Mouse (Mus musculus) layer of hippocampus, adult 9-11 months (tissue): ENCODE data around the gene Ran.

ENCODE experiments used
- DNase-seq: peaks from one replicate; pipeline ENCODE4 v3.0.0; 2022

Ran gene

DNA sequence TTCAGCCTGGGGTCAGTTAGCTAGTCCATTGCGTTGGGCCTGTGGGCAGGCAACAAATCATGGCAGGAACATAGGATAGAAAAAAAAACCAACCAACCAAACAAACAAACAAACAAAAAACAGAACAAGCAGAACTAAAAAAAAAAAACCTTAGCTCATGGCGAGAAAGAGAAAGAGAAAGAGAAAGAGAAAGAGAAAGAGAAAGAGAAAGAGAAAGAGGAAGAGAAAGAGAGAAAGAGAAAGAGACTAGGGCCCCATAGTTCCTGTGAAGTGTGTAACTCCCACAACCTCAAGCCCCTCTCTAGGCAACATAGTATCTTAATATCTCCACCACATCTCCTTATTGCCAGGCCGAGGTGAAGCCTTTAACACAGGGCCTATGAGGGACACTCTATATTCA is 3.5 kb upstream of the Ran start:
- DNase-seq: no peak

DNA sequence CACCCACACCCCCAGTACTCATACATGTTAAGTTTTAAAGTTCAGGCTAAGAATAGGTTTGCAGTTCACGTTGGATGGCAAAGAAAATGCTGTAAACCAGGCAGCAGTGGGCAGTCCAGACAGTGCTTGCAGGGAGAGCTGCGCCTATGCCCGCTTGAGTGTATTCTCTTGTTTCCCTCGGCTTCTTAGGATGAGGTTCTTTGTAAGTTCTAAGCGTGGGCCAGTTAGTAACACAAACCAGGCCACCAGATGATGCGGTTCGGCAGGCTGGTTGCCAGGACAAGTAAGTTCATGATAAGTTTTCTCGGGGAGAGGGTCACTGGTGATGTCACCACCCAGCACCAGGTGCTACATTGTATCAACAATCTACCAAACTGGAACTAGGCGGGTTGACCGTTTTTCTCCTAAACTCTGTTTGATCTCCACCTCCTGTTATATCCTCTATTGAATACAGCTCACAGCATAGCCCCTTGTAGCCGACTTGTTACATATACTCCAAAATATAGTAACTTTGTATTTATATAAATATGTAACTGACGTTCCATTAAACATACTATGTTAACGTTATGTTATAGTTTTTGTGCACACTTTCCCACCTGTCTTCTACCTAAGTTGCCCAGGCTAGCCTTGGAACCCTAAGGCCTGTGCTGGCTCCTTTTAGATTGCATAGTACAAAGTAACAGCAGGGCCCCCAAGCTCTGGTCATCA is 933 bp upstream of the Ran start:
- no peak for DNase-seq

DNA sequence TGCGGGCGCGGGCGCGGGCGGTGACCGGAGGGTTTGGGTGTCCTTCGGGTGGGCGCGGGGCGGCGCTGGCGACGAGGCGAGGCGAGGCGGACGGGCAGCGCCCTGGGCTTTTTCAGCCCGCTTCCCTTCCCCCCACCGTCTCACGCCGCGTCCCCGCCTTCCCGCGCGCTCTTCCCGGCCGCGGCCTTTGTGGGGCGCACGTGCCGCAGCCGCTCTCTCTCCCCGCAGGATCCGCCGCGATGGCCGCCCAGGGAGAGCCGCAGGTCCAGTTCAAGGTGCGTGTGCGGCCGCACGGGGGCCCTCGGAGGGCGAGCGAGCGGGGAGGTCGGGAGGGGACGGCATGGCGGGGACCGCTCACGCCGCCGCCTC is 415 bp downstream of the Ran start:
- DNase-seq: no peak

DNA sequence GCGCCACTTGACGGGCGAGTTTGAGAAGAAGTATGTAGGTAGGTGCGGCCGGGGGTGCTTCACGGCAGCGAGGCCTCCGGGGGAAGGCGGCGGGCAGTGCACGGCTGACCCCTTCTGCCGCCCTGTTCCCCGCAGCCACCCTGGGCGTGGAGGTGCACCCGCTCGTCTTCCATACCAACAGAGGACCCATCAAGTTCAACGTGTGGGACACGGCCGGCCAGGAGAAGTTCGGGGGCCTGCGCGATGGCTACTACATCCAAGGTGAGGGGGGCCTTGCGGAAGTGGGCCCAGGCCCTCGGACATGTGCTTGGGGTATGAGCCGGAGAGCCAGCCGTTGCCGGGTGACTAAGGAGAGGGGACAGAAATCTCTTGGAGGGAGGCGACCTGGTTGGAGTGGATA is 862 bp downstream of the Ran start:
- no peak for DNase-seq

DNA sequence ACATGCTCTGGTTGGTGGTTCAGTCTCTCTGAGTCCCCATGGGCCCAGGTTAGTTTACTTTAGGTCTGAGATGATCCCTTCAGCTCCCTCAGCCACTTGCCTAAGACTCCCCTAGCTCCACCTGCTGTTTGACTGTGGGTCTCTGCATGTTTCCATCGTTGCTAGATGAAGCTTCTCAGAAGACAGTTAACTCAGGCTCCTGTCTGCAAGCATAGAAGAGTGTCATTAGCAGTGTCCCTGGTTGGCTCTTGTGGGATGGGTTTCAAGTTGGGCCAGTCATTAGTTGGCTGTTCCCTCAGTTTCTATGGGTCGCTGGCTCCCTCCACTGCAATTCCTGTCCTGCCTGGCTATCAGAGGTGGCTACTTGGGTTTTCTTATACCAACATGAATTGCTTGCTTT is 5.2 kb downstream of the Ran start:
- DNase-seq: no peak

DNA sequence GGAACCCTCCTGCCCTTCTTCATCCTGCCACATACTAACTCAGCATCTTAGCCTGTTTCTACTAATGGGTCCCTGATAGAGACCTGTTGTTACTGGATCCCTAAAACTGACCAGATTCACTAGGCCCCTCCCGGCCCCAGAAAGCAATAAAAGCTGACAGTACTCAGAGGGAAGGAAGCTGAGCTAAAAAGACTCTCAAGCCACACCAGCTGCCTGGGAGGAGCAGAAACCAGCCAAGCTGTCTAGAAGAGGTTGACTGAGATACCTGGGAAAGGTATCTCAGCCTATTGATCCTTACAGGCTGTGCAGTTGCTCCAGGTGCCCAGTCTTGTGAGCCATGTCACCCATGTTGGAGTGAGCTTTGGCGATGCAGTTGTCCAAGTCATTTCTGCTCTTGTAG is 5.9 kb downstream of the Ran start:
- DNase-seq: no peak

DNA sequence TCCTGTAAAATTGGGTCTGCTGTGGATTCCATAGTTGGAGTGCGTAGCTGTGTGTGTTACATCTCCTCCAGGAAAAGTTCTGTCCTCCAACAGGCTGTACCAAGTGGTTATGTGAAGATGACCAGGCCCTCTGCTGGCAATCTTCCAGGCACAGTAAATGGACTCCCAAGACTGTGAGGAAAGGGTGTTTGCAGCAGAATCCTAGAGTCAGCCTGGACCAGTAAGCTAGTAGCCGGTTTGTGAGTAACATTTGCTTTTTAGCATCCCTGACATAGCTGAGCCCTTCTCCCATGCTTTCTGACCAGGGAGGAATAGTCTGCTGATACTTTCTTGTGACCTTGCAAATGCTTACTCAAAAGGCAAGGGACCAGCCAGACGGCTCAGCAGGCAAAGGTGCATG is 6.3 kb downstream of the Ran start:
- no peak for DNase-seq

DNA sequence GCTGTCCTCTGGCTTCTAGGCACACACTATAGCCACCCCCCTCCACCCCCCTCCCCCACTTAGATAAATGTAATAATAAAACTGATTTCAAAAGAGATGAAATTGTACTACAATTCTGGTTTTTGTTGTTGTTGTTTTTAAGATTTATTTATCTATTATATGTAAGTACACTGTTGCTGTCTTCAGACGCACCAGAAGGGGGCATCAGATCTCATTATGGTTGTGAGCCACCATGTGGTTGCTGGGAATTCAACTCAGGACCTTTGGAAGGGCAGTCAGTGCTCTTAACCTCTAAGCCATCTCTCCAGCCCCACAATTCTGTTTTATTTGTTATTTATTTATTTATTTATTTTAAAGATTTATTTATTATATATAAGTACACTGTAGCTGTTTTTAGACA is 6.8 kb downstream of the Ran start:
- no peak for DNase-seq

DNA sequence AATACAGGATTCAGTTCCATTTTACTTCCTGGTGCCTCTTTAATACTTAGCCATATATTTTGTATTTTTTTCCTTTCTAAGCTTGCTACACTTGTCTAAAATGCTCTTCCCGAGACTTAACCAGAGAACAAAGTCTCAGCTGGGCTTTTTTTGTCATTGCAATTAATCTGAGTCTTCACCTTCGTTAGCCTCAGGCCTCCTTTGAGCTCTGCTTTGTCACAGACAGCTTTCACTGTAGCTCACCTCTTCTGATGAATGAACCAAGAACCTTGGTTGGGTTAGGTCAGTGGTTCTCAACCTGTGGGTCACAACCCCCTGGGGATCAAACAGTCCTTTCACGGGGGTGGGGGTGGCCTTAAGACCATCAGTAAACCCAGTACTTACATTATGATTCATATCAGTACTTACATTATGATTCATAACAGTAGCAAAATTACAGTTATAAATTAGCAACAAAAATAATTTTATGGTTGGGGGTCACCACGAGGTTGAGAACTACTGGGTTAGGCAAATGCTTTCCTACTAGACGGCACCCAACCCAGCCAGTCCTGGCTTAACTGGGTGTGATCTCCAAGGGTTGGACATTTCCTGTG is 9.4 kb downstream of the Ran start:
- DNase-seq: no peak

DNA sequence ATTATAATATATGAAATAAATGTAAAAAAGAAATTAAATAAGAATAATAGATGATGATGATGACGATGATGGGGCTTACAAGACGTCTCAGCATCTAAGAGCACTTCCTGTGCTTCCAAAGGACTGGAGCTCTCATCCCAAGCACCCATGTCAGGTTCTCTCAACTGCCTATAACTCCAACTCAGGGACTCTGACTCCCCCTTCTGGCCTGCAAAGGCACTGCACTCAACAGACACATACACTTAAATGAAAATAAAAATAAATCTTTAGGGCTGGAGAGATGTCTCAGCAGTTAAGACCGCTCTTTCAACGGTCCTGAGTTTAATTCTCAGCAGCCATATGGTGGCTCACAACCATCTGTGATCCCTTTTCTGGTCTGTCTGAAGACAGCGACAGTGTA is 16.8 kb downstream of the Ran start:
- DNase-seq: no peak

DNA sequence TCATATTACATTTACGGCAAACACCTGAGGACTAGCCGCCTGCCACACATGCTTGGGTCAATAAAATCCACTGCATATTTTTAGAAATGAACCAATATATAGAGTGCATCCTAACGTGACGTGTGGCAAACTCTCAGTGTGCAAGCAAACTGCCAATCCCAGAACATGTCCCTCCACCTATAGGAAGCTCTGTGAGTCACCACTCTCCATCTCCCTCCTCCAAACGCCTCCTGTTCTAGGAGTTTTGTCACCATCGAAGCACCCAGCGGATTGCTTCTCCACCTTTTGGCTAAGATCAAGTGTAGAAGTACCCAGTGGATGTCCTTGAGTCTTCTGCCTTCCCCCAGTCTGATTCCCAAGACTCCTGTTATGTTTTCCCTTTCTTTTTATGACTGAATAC is 17.9 kb downstream of the Ran start:
- no peak for DNase-seq

DNA sequence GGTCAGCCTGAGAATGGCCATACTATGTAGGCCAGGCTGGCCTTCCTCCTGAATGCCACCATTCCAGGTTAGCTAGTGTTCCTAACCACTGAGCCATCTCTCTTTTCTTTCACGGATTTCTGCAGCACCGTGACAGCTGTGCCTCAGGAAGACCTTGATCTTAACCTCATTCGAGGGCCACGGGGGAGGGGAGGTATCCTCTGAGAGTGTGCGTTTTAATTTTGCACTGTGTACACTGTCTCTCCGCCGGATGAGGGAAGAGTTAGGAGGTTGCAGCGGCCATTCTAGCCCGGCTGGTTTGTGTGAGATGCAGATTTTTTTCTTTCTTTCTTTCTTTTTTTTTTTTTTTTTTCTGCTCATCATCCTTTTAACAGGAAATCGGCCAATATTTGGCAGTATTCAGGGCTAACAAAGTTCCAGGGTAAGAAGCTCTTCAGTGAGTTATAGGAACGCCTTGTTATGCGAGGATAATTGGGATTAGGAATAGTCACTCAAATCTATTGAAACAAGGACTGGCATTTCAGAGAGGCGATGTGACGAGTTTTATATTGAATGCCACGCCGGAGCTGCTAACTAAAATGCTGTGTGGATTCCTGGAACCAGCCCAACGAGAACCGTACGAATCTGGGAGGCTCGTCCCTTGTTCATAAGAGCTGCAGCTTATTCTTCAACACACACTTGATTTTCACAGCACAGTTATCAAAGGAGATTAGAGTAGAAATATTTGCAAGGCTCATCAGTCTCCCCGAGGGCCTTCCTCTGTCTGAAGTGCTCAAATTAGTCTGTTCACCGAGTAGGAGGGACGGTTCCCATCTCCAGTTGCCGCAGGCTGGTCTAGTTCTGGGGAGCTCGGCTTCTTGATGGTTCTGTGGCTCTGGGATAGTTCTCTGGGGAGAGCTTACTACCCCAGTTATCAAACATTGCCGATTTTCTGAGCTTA is 26.0 kb downstream of the Ran start:
- no peak for DNase-seq

DNA sequence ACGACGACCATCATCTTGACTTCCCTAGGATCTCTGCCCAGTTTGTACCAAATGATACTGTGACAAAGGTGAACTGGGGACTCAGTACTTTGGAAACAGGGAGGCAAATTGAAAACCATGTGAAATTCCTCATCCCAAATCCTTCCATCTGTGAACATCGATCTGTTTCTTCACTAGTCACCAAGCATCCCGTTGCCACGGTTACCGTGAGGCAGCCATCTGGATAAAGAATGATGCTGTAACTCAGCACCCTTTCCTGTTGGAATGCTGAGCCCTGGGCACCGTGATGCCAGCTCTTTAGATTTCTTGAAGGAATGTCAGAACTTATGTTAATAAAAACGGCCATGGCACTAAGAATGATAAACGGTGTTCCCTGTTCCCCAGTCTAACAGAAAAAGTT is 29.5 kb downstream of the Ran start:
- DNase-seq: peak; percentile 92

DNA sequence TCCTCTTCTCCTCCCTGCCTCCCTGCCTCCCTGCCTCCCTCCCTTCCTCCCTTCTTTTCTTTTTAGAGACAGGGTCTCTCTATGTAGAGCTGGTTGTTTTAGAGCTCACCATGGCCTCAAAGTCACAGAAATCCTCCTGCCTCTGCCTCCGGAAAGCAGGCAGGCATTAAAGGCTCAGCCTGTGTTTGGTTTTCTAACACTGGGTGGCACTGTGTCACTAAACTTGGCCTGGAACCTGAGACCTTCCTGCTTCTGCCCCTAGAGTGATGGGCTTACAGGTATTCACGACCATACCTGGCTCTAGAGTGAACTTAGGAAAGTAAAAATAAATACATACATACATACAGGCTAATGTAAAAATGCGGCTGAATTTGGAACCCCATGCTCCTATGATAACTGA is 32.0 kb downstream of the Ran start:
- DNase-seq: no peak

DNA sequence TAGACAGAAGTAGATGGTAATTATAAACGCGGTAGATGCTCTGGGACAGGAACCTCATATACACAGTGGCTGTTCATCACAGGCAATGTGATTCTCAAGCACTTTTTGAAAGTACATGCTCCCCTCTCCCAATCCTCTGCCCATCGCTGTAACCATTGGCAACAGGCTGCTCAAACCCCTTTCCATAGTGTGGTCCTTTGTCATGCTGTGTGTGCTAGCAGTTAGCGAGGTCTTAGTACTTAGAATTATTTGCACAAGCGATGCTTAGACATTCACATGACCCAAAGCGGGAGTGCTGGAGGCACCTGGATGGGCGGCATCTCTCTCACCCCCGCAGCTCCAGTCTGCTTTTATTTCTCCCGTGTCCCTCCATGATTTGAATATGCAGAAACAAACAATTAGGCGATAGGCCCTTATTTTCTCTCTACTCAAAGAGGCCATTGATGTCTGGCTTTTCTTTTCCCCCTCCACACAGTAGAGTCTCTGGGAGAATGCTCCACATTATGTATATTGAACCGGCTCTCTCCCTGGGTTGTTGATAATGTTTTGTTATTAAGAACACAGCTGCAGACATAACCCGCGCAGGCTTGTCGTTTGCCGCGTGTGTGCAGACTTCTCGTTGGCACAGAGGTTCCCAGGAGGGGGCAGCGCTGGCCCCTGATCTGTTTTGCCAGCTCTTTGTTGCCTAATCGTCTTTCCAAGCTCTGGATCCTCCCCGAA is 32.9 kb downstream of the Ran start:
- no peak for DNase-seq

DNA sequence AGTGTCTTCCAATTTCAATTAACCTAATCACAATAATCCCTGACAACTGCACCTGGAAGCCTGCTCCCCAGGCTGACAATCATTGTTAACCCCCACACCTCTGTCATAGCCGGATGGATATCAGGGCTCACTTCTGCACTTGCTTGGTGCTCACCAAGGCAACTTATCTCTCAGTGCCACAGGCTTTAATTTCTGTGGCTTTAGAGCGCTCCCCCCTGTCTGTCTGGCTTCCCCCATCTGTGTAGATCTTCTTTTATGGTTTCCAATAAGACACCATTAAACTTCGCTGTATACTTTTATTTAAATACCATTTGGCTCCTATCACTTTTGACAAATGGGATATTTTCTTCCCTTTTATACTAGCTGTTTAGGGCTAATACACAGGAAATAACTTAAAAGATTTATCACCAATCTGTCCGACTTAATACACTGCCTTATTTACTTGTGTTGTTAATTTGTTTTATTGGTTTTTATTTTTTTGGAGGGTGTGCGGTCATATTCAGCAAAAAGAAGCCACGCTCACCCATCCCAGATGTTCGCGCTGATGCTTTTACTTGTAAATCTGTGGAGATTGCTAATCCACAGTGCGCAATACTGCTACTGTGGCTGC is 34.9 kb downstream of the Ran start:
- DNase-seq: no peak

DNA sequence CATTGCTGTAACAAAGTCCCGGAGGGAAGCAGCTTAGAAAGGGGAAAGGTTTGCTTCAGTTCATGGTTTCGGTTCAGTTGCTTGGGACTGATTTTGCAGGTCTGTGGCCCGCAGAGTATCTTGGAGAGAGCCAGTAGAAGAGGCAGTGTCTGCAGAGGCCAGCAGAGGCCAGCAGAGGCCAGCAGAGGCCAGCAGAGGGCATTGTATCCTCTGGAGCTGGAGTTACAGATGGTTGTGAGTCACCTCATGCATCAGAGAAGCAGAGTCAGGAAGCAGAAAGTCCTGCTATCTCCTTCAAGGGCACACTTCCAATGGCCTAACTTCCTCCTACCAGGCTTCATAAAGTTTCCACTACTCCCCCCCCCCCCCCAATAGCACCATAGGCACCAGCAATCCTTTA is 39.2 kb downstream of the Ran start:
- DNase-seq: no peak

DNA sequence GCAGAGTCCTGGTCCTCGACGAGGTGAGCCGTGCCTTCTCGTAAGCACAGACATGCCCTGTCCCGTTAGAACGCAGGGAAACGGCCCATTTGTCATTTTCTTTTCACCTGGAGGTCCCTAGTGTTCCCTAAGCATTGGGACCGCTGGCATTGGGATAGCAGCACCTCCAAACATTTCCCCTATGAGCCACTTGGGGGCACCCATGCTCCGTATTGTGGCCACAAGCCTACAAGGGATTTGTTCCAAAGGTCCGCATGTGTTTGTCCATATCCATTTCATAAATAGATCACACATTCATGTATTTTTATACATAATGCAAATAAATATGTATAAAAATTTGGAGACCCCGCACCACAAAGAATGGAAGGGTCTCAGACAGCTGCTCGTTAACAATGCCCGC is 41.7 kb downstream of the Ran start:
- DNase-seq: peak; percentile 56

DNA sequence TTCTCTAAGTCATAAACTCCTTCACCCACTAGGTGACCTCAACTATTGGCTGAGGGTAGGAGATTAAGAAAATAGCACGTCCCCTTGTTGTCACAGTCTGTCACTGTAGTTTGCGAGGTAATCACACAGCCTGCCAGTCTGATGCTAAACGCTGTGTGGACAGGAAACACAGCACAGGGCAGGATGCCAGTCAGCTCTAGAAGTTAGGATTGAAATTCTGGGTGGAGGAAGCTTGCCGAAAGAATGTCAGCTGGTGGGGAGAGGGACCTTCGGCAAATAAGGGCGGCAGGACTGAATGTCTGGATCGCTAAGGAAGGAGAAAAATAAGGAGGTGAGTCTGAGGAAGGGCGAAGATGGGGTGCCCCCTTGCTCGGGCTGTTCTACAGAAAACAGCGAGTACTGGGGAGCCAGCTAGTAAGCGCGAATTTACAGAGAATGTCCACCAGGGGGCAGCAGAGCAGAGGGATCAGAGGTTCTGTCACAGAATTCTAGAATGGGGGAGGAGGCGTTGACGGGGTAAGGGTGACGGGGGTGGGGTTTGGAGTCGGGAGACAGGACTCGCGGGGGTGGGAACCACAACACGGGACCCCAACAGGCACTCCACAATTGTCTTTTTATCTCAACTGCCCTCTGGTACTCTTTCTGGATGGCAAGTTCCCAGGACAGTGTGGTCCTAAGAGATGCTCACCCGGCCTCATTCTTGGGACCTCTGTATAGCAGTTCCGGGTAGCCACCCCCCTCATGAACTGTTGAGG is 43.3 kb downstream of the Ran start:
- DNase-seq: peak; percentile 69

DNA sequence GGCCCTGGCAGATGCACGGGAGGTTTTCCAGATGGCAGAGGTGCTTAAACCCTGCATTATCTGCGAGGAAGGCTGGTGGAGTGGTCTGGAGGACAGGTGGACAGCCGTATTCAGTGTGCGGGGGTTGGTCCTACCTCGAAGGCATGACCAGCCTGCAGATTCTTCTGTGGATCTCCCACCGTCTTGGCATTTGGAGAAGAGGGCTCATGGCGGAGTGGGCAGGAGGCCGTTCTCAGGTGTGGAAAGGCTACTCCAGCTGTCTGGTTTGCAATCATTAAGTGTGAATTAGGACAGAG is 43.9 kb downstream of the Ran start:
- no peak for DNase-seq

DNA sequence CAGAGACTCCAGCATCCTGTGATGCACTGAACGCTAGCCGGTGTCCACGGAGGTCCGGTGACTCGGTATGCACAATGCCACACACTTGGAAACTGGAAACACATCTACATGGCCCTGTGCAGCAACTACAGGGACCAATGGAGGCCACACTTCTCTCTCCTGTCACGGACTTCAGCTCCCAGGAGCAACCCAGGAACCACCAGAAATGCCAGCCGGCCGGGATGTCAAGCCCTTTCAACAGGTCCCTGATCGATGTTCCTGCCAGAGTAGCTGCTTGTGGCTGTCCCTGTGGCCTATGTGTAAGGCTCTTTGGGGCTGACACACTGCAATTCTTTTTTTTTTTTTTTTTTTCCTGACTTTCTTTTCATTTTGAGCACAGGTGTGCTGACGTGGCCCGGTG is 44.3 kb downstream of the Ran start:
- DNase-seq: no peak

DNA sequence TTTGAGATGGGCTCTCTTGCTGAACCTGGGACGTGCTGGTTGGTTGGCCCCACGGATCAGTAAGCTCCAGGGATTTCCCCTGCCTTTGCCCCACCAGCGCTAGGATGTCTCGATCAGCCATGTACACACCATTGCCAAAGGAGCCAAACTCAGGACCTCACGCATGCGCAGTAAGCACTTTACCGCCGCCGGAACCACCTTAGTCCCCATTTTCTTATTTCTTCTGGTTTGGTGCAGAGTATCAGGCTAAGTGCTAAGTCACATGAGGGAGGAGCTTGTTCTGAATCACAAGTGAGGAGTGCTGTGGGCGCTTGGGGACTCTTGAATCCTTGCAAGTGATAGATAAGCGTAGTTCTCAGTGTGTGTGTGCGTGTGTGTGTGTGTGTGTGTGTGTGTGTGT is 45.4 kb downstream of the Ran start:
- DNase-seq: no peak

DNA sequence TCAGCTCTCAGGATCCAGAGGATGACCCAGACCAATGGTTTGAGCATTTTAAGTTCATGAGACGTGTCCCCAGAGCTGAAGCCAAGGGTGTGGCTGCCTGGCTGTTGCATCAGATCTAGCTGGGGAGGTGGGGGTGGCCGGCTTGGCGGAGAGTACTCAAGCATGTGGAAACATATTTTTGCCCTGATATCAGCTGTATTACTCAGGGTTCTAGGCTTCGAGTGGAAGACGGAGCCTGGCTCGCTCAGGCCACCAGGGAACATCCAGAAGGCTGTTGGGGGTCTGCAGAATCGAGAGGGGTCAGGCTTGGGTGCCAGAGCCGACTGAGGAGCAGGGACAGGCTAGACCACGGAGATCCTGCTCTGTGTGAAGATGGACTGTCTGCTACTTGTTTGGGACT is 46.1 kb downstream of the Ran start:
- no peak for DNase-seq
